In genomic region chr16:8725807-8726206, GRCm38 (mm10) we compare ENCODE assay signal across 1 mouse cellular context.
TF ChIP-seq lines count a peak whose summit lies in the region.

No protein-coding gene starts in this region.

TF ChIP-seq in CH12.LX, 34 proteins besides CTCF, POLR2A, EP300 and RAD21 (continued from another document):
- no peak for TF ChIP-seq HCFC1 (IDR thresholded peaks at IDR 0.05; ENCODE audit: low read depth, low read length)
